ENCODE assay signal across 8 mouse cellular contexts in the genomic region with DNA sequence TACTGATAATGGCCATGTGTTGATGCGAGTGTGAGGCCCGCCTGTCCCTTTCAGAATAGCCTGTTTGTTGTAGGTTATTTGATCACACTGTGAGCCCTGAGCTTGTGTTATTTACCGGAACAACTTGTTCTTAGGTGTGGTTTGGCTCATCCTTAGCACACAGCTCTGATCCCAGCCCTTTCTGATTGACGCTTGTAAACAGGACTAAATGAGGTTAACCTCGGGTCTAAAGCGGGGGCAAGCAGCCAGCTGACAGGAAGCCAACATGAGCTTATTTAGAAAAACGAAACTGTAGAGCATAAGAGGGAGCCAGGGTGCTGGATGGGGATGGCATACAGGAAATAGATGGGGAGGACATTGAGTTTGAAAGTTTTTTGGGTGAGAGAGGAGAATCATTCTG. TPM values are rescaled to one million over a fixed set of nuclear protein-coding genes. Genes with fewer than 3 reads are reported as not detected.
DNase-seq lines count a peak whose midpoint lies in the region; ATAC-seq and TF ChIP-seq lines count a peak whose summit lies in the region.

No protein-coding gene starts in this region.

- 0 out of 2 replicates have a peak, but pooled peaks have one; percentile 3 for ATAC-seq in megakaryocyte-erythroid progenitor cell, adult 5-6 weeks (replicated peaks; ENCODE audit: low FRiP score, low TSS enrichment, poor library complexity, severe bottlenecking)
- ATAC-seq in intestine, embryonic 15.5 days: no peak

- DNase-seq in right cerebral cortex, postnatal 10 days (ENCODE audit: low spot score in 2 of 2): peak; percentile 60
- DNase-seq in right cerebral cortex, adult 2 months (ENCODE audit: low spot score in 2 of 2): no peak
- DNase-seq in kidney, adult 8-10 months: peak; percentile 74 to 86
- no peak for DNase-seq in c-Kit-positive CD71-positive TER-119-positive erythroid progenitor cells, embryonic 14.5 days (ENCODE audit: low spot score)
- no peak for DNase-seq in midbrain, embryonic 10.5 days (ENCODE audit: low spot score)

- no peak overlapping the region for H3K9ac ChIP-seq in intestine, embryonic 15.5 days

- H3K36me3 ChIP-seq in intestine, embryonic 15.5 days: no peaks in the 10 kb centered on the region
- no peaks in the 10 kb centered on the region for H3K36me3 ChIP-seq in midbrain, embryonic 10.5 days

- TF ChIP-seq CTCF in bone marrow macrophage, adult 2 months (IDR thresholded peaks at IDR 0.05; ENCODE audit: low read depth, low read length): no peak

- no peaks in the 10 kb centered on the region for H3K9me3 ChIP-seq in intestine, embryonic 15.5 days
- no peaks in the 10 kb centered on the region for H3K9me3 ChIP-seq in midbrain, embryonic 10.5 days (replicated peaks)

- no peak for TF ChIP-seq POLR2A in bone marrow macrophage, adult 2 months (IDR thresholded peaks at IDR 0.05; ENCODE audit: borderline replicate concordance, low read depth, low read length)

- no peaks in the 10 kb centered on the region for H3K27me3 ChIP-seq in intestine, embryonic 15.5 days (replicated peaks)
- no peaks in the 10 kb centered on the region for H3K27me3 ChIP-seq in midbrain, embryonic 10.5 days (ENCODE audit: low read depth, poor library complexity, severe bottlenecking)

- WGBS in intestine, embryonic 15.5 days: 53% methylated on average over 7 of the region's 7 CpGs
- 80% methylated on average over 7 of the region's 7 CpGs for WGBS in midbrain, embryonic 10.5 days

- H3K27ac ChIP-seq in bone marrow macrophage, adult 2 months (ENCODE audit: insufficient read depth, low read depth, low read length): peak overlapping the region; percentile 23
- H3K27ac ChIP-seq in intestine, embryonic 15.5 days: no peak overlapping the region
- H3K27ac ChIP-seq in midbrain, embryonic 10.5 days (replicated peaks): no peak overlapping the region

- no peak overlapping the region for H3K4me3 ChIP-seq in bone marrow macrophage, adult 2 months (ENCODE audit: insufficient read depth, low read length)
- H3K4me3 ChIP-seq in intestine, embryonic 15.5 days (replicated peaks): no peak overlapping the region
- H3K4me3 ChIP-seq in midbrain, embryonic 10.5 days: no peak overlapping the region

- peaks cover 61% of the 10 kb centered on the region for H3K4me1 ChIP-seq in bone marrow macrophage, adult 2 months (ENCODE audit: control insufficient read depth, insufficient read depth, low read length)
- peaks cover 14% of the 10 kb centered on the region for H3K4me1 ChIP-seq in intestine, embryonic 15.5 days (replicated peaks)
- H3K4me1 ChIP-seq in midbrain, embryonic 10.5 days: peaks cover 28% of the 10 kb centered on the region

- no peak overlapping the region for H3K4me2 ChIP-seq in intestine, embryonic 15.5 days (replicated peaks)

RNA-seq across cellular contexts. Expression of a gene that starts 3.6 kb away (rescaled TPM):
- polyA plus RNA-seq in bone marrow macrophage, adult 2 months (2012; ENCODE audit: insufficient read depth, insufficient read length, missing spikeins): 392 and 428 TPM in 2 replicates
- 82.2 and 101 TPM in 2 replicates for total RNA-seq in megakaryocyte-erythroid progenitor cell, adult 5-6 weeks (2014; fragmentation: Nextera tagmentation)
- total RNA-seq in megakaryocyte-erythroid progenitor cell, adult 5-6 weeks (2017): 163 and 179 TPM in 2 replicates
- polyA plus RNA-seq in intestine, embryonic 15.5 days (2015; fragmentation: Nextera tagmentation; extraction: Ambion mirVana): 146 and 154 TPM in 2 replicates
- polyA plus RNA-seq in midbrain, embryonic 10.5 days (2016; fragmentation: Nextera tagmentation; extraction: Ambion mirVana): 127 and 135 TPM in 2 replicates

RNA-seq across cellular contexts. Expression of a gene that starts 5.0 kb away (rescaled TPM):
- polyA plus RNA-seq in bone marrow macrophage, adult 2 months (2012; ENCODE audit: insufficient read depth, insufficient read length, missing spikeins): 1,131 and 1,373 TPM in 2 replicates
- 371 and 563 TPM in 2 replicates for total RNA-seq in megakaryocyte-erythroid progenitor cell, adult 5-6 weeks (2014; fragmentation: Nextera tagmentation)
- 122 and 226 TPM in 2 replicates for total RNA-seq in megakaryocyte-erythroid progenitor cell, adult 5-6 weeks (2017)
- 450 and 479 TPM in 2 replicates for polyA plus RNA-seq in intestine, embryonic 15.5 days (2015; fragmentation: Nextera tagmentation; extraction: Ambion mirVana)
- polyA plus RNA-seq in midbrain, embryonic 10.5 days (2016; fragmentation: Nextera tagmentation; extraction: Ambion mirVana): 320 and 401 TPM in 2 replicates

RNA-seq across cellular contexts. Expression of a gene that starts 12.3 kb away (rescaled TPM):
- polyA plus RNA-seq in bone marrow macrophage, adult 2 months (2012; ENCODE audit: insufficient read depth, insufficient read length, missing spikeins): 97.3 and 97.6 TPM in 2 replicates
- 64.4 and 88.9 TPM in 2 replicates for total RNA-seq in megakaryocyte-erythroid progenitor cell, adult 5-6 weeks (2014; fragmentation: Nextera tagmentation)
- total RNA-seq in megakaryocyte-erythroid progenitor cell, adult 5-6 weeks (2017): 208 and 338 TPM in 2 replicates
- polyA plus RNA-seq in intestine, embryonic 15.5 days (2015; fragmentation: Nextera tagmentation; extraction: Ambion mirVana): 60.0 and 63.7 TPM in 2 replicates
- polyA plus RNA-seq in midbrain, embryonic 10.5 days (2016; fragmentation: Nextera tagmentation; extraction: Ambion mirVana): 70.0 and 71.5 TPM in 2 replicates

RNA-seq across cellular contexts. Expression of a gene that starts 54.0 kb away (rescaled TPM):
- polyA plus RNA-seq in bone marrow macrophage, adult 2 months (2012; ENCODE audit: insufficient read depth, insufficient read length, missing spikeins): not detected in 2 replicates
- 163 and 165 TPM in 2 replicates for total RNA-seq in megakaryocyte-erythroid progenitor cell, adult 5-6 weeks (2014; fragmentation: Nextera tagmentation)
- total RNA-seq in megakaryocyte-erythroid progenitor cell, adult 5-6 weeks (2017): 119 and 185 TPM in 2 replicates
- 7.9 and 8.4 TPM in 2 replicates for polyA plus RNA-seq in intestine, embryonic 15.5 days (2015; fragmentation: Nextera tagmentation; extraction: Ambion mirVana)
- 9.6 and 12.9 TPM in 2 replicates for polyA plus RNA-seq in midbrain, embryonic 10.5 days (2016; fragmentation: Nextera tagmentation; extraction: Ambion mirVana)

Comparison
In these comparisons a context has a peak if more than half of its experiments do, and no peak if none do; other contexts are left out.
1. DNase-seq: peak in right cerebral cortex, postnatal 10 days (2 of 2) and kidney, adult 8-10 months (2 of 2); none in right cerebral cortex, adult 2 months (0 of 2), c-Kit-positive CD71-positive TER-119-positive erythroid progenitor cells, embryonic 14.5 days (single experiment) and midbrain, embryonic 10.5 days (single experiment).